Comparison of ENCODE assay signal across 8 mouse cellular contexts in the genomic region with DNA sequence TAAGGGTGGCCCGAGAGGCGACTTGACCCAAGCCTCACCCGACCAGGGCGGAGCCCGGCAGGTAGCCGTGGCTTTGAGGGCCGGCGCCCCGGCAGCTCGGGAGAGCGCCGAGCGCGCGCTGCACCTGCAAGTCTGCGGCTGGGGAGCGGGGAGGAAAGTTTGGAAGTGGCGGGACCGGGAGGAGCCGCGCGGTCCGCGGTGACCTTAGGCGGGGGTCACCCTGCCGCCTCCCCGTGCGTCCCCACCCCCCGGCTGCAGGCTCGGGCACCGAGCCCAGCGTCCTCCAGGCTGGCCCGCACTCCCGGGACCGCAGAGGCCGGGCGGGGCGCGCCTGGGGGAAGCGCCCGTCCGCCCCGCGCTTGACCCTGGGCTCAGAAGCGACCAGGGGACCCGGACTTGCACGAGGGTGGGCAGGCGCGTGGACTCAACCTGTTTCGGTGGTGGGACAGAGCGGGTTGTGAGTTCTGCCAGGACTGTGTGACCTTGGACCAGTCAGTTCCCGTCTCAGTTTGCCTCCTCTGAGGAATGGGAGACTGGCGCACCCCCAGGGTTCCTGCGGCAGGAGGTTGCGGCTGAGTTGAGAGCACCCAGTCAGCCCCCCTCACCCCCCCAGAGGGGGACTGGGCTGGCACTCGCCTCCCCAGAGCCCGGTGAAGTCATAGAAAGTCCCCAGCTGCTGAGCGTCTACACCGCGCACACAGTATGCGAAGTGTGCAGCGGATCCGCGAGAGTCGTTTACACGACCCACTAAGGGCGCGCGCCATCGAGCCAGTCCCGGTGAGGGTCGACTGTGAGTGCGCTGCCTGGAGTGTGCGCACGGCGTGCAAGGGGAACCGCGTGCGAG. TPM values are rescaled to one million over a fixed set of nuclear protein-coding genes. Genes with fewer than 3 reads are reported as not detected.
DNase-seq lines count a peak whose midpoint lies in the region; ATAC-seq and TF ChIP-seq lines count a peak whose summit lies in the region.

No protein-coding gene starts in this region.

- peak overlapping the region; percentile 49 for H3K9ac ChIP-seq in lung, embryonic 14.5 days
- H3K9ac ChIP-seq in embryonic facial prominence, embryonic 11.5 days (replicated peaks; ENCODE audit: low read length), result no peak overlapping the region
- H3K9ac ChIP-seq in liver, embryonic 13.5 days, result no peak overlapping the region

- H3K27ac ChIP-seq in lung, embryonic 14.5 days (ENCODE audit: low read depth), result no peak overlapping the region
- H3K27ac ChIP-seq in embryonic facial prominence, embryonic 11.5 days (replicated peaks; ENCODE audit: low read depth, low read length), result no peak overlapping the region
- H3K27ac ChIP-seq in hindbrain, embryonic 10.5 days, result peak overlapping the region; percentile 59; the same call in 1 of the 2 replicates
- H3K27ac ChIP-seq in liver, embryonic 13.5 days, result no peak overlapping the region
- no peak overlapping the region for H3K27ac ChIP-seq in olfactory bulb, adult 2 months (ENCODE audit: insufficient read depth, low read depth, low read length)

- no peaks in the 10 kb centered on the region for H3K9me3 ChIP-seq in lung, embryonic 14.5 days (ENCODE audit: low read depth, low read length)
- H3K9me3 ChIP-seq in embryonic facial prominence, embryonic 11.5 days (replicated peaks; ENCODE audit: control insufficient read depth, low read length), result no peaks in the 10 kb centered on the region
- H3K9me3 ChIP-seq in hindbrain, embryonic 10.5 days, result no peaks in the 10 kb centered on the region; the same call in 1 of the 2 replicates
- H3K9me3 ChIP-seq in liver, embryonic 13.5 days (replicated peaks), result no peaks in the 10 kb centered on the region

- 1% methylated on average over 75 of the region's 79 CpGs for WGBS in lung, embryonic 14.5 days
- WGBS in embryonic facial prominence, embryonic 11.5 days, result under 1% methylated on average over 72 of the region's 79 CpGs
- 2% methylated on average over 79 of the region's 79 CpGs for WGBS in hindbrain, embryonic 10.5 days
- 2% methylated on average over 68 of the region's 79 CpGs for WGBS in liver, embryonic 13.5 days (ENCODE audit: insufficient replicate concordance)
- 1% methylated on average over 78 of the region's 79 CpGs for WGBS in olfactory bulb, adult 2 months

- peak; percentile 2; the same call in 1 of the 2 replicates for ATAC-seq in lung, embryonic 14.5 days (ENCODE audit: insufficient read depth)
- ATAC-seq in embryonic facial prominence, embryonic 11.5 days (replicated peaks; ENCODE audit: insufficient number of reproducible peaks, low FRiP score, low TSS enrichment, low read depth), result no peak
- ATAC-seq in liver, embryonic 13.5 days (ENCODE audit: low read depth), result no peak

- peaks cover 51% of the 10 kb centered on the region for H3K27me3 ChIP-seq in lung, embryonic 14.5 days (ENCODE audit: insufficient read depth, low read length)
- peaks cover 57% of the 10 kb centered on the region for H3K27me3 ChIP-seq in embryonic facial prominence, embryonic 11.5 days (ENCODE audit: control insufficient read depth, insufficient read depth, low read length)
- H3K27me3 ChIP-seq in hindbrain, embryonic 10.5 days (ENCODE audit: insufficient read depth, poor library complexity, severe bottlenecking), result peaks cover 70% of the 10 kb centered on the region
- peaks cover 63% of the 10 kb centered on the region for H3K27me3 ChIP-seq in liver, embryonic 13.5 days

- DNase-seq in lung, embryonic 14.5 days, result peak; percentile 13
- DNase-seq in lung, postnatal 36 days, result no peak
- no peak for DNase-seq in embryonic facial prominence, embryonic 11.5 days (ENCODE audit: low spot score)
- no peak for DNase-seq in hindbrain, embryonic 10.5 days (ENCODE audit: low spot score)
- no peak for DNase-seq in liver, embryonic 13.5 days
- no peak for DNase-seq in urinary bladder, postnatal 14 days (ENCODE audit: low spot score)
- no peak for DNase-seq in embryo, embryonic 10 days (ENCODE audit: low spot score)

- TF ChIP-seq CTCF in lung, embryonic 14.5 days (IDR thresholded peaks at IDR 0.05; ENCODE audit: low read depth), result no peak
- no peak for TF ChIP-seq CTCF in olfactory bulb, adult 2 months (IDR thresholded peaks at IDR 0.05; ENCODE audit: insufficient read depth, low read depth, low read length)

- H3K36me3 ChIP-seq in lung, embryonic 14.5 days (ENCODE audit: insufficient read depth), result no peaks in the 10 kb centered on the region
- H3K36me3 ChIP-seq in embryonic facial prominence, embryonic 11.5 days (replicated peaks; ENCODE audit: control insufficient read depth, insufficient read depth, low read depth, low read length), result no peaks in the 10 kb centered on the region
- H3K36me3 ChIP-seq in hindbrain, embryonic 10.5 days, result no peaks in the 10 kb centered on the region
- H3K36me3 ChIP-seq in liver, embryonic 13.5 days, result no peaks in the 10 kb centered on the region

- no peak for TF ChIP-seq POLR2A in olfactory bulb, adult 2 months (IDR thresholded peaks at IDR 0.05; ENCODE audit: insufficient read depth, low read depth, low read length)

- peak overlapping the region; percentile 99 for H3K4me2 ChIP-seq in lung, embryonic 14.5 days
- H3K4me2 ChIP-seq in embryonic facial prominence, embryonic 11.5 days (ENCODE audit: low read depth, low read length), result peak overlapping the region; percentile 99
- H3K4me2 ChIP-seq in liver, embryonic 13.5 days, result peak overlapping the region; percentile 71

- peak overlapping the region; percentile 61 for H3K4me3 ChIP-seq in lung, embryonic 14.5 days (ENCODE audit: low read depth, low read length)
- H3K4me3 ChIP-seq in embryonic facial prominence, embryonic 11.5 days (ENCODE audit: low read depth, low read length), result peak overlapping the region; percentile 64
- H3K4me3 ChIP-seq in hindbrain, embryonic 10.5 days, result peak overlapping the region; percentile 69
- peak overlapping the region; percentile 56 for H3K4me3 ChIP-seq in liver, embryonic 13.5 days (replicated peaks)
- peak overlapping the region; percentile 64 for H3K4me3 ChIP-seq in olfactory bulb, adult 2 months (ENCODE audit: insufficient read depth, low read depth, low read length)

- peaks cover 3% of the 10 kb centered on the region; the same call in 1 of the 2 replicates for H3K4me1 ChIP-seq in lung, embryonic 14.5 days (ENCODE audit: insufficient read depth)
- H3K4me1 ChIP-seq in embryonic facial prominence, embryonic 11.5 days (ENCODE audit: control insufficient read depth, insufficient read depth, low read length), result peaks cover 8% of the 10 kb centered on the region; the same call in 1 of the 2 replicates
- peaks cover 57% of the 10 kb centered on the region for H3K4me1 ChIP-seq in hindbrain, embryonic 10.5 days (replicated peaks)
- H3K4me1 ChIP-seq in liver, embryonic 13.5 days (replicated peaks), result peaks cover 22% of the 10 kb centered on the region
- peaks cover 50% of the 10 kb centered on the region for H3K4me1 ChIP-seq in olfactory bulb, adult 2 months (ENCODE audit: control insufficient read depth, insufficient read depth, low read length)

RNA-seq across cellular contexts. Expression of a gene that starts 0.9 kb away (rescaled TPM):
- polyA plus RNA-seq in lung, embryonic 14.5 days (2014; fragmentation: Nextera tagmentation; extraction: Ambion mirVana), result 5.3 and 5.6 TPM in 2 replicates
- polyA plus RNA-seq in embryonic facial prominence, embryonic 11.5 days (2014; fragmentation: Nextera tagmentation; extraction: Ambion mirVana), result 3.4 and 3.9 TPM in 2 replicates
- 0.45 and 0.55 TPM in 2 replicates for polyA plus RNA-seq in hindbrain, embryonic 10.5 days (2016; fragmentation: Nextera tagmentation; extraction: Ambion mirVana)
- 1.5 and 1.8 TPM in 2 replicates for polyA plus RNA-seq in liver, embryonic 13.5 days (2015; fragmentation: Nextera tagmentation; extraction: Ambion mirVana)
- polyA plus RNA-seq in olfactory bulb, adult 2 months (2012; ENCODE audit: insufficient read depth, insufficient read length, low replicate concordance, missing spikeins), result not detected in 2 replicates

RNA-seq across cellular contexts. Expression of a gene that starts 51.9 kb away (rescaled TPM):
- 61.5 and 64.3 TPM in 2 replicates for polyA plus RNA-seq in lung, embryonic 14.5 days (2014; fragmentation: Nextera tagmentation; extraction: Ambion mirVana)
- polyA plus RNA-seq in embryonic facial prominence, embryonic 11.5 days (2014; fragmentation: Nextera tagmentation; extraction: Ambion mirVana), result 67.6 and 74.6 TPM in 2 replicates
- 103 and 117 TPM in 2 replicates for polyA plus RNA-seq in hindbrain, embryonic 10.5 days (2016; fragmentation: Nextera tagmentation; extraction: Ambion mirVana)
- polyA plus RNA-seq in liver, embryonic 13.5 days (2015; fragmentation: Nextera tagmentation; extraction: Ambion mirVana), result 16.9 and 19.6 TPM in 2 replicates
- polyA plus RNA-seq in olfactory bulb, adult 2 months (2012; ENCODE audit: insufficient read depth, insufficient read length, low replicate concordance, missing spikeins), result not detected in 2 replicates
